Mouse (Mus musculus): ENCODE measurements around the gene Prkce.
A peak's percentile ranks its signal among the peaks of the same experiment; 100 is the strongest.

The Prkce gene

DNA sequence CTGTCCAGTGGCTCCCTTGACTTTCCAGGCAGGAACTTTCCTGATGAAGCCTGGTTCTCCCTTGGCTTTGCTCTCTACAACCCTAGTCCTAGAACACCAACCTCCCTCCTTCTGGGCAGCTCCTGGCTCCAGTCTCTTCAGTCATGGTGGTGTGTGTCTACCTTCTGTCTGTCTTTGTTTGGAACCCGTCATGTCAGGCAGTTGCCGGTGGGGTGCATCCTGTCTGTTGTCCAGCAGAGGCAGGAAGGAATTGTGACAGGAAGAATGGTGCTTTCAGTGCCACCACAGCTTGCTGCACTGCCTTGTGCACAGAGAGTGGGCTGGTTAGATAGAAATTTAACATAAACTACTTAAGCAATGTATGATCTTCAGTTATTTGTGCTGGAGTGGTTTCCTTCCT is 16.2 kb downstream of the Prkce start:
- DNase-seq = no peak

GRCm38 (mm10) chr17:86184552-86185209 is 17.1 kb downstream of the Prkce start:
- DNase-seq = no peak

DNA sequence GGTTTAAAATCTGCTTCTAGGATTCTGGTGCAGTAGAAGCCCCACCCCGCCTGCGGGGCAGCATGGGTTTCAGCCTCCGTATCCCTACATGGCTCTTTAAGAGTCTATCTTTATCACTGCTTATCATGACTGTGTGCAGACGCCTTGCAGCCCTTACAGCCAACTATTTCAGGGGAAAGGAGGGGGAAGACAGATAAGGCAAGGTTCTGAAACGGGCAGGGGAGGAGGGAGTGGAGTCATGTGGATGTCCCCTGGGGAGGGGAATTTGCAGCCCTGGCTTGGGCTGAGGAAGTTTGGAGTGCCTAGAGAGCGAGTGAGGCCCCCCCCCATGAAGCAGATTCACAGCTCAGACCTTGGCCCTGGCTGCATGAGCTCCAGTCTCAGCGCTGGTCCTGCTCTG is 18.0 kb downstream of the Prkce start:
- no peak for DNase-seq

DNA sequence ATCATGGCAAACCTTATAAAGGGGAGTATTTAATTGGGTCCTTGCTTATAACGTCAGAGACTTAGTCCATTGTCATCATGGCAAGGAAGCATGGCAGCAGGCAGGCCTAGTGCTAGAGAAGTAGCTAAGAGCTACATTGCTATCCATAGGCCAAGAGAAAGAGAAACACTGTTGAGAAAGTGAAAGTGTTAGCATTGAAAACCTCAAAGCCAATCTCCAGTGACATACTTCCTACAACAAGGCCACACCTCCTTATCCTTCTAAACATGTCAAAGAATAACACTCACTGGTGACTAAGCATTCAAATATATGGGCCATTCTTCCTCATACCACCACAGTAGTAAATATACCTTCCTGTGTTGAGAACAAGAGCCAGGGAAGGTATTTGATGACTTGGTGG is 20.2 kb downstream of the Prkce start:
- DNase-seq = no peak

GRCm38 (mm10) chr17:86193979-86194378 is 26.4 kb downstream of the Prkce start:
- no peak for DNase-seq

- no peak for DNase-seq
Observed at GRCm38 (mm10) chr17:86194921-86195320, 27.3 kb downstream of the Prkce start.

DNA sequence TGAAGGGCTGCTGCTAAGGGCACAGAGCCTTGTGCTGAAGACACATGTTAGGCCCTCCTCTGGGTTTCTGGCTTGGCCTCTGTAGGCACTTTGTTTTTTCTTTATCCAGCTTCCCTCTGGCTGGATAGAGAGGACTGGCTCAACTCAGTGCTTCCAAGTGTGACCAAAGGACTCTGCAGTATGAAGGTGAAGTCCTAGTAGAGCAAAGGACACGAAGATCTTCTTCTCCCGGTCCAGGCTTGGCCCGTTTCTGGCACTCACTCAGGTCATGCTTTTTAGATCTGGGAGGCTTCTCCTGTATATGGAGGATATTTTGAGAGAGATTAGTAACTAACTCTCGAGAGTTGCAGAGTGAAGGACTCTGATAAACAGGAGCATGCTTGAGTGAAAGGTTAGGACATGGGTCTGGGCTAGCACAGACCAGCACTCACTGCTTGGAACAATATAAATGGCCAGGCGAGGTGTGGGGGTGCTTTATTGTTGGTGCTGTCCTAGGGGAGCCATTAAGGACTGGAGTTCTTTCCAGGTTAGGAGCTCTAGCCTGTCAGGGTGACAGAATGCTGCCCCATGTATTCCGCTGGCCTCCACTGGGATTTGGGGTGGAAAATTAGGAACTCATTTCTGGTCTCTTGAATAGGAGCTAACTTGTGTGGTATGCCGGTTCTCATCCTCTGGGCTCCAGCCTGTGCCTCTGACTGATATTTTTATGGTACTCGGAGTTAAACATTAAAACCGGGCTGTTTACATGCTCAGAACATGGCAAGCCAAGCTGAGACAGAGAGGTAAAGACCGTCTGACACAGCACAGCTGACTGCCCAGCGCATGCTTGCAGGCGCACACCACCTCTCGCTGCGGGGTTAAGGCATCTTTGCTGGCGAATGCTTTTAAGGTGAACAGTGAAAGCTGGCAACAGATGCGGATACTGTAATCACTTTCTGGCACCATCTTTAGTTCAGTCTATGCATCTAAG is 31.2 kb downstream of the Prkce start:
- no peak for DNase-seq

DNA sequence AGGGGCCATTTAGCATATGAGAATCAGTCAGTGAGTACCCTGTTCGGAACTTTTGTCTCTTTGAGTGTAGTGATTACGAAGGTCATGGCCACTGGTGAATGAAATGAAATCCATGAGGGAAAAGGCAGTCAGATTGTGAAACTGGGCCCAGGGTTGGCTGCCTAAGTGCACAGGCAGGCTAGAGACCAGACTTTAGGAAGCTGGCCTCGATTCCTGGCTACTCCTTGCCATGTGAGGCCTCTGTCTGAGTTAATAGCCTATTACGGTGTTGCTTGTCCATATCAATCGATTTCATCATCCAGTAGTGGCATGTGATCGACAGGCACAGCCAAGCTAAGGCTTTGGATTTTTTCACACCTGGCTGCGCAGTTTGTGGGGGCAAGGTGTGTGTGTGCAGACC is 34.4 kb downstream of the Prkce start:
- DNase-seq = no peak

DNA sequence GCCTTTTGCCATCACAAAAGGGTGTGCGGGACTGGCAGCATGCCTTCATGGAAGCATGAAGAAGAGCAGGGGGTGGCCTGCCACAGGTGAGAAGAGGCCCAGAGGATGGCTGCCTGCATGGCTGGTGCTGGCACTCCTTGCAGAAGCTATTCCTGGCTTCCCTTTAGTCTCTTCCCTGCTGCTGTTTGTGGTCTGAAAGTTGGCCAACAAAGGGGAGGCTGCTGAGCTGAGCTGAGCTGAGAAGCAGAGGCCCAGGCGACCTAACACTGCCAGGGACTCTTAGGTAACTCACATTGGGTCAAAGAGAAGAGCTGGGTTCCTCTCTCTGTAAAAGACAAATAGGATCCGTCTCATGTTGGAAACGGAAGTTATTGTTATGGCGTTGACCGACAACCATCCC is 35.4 kb downstream of the Prkce start:
- no peak for DNase-seq

DNA sequence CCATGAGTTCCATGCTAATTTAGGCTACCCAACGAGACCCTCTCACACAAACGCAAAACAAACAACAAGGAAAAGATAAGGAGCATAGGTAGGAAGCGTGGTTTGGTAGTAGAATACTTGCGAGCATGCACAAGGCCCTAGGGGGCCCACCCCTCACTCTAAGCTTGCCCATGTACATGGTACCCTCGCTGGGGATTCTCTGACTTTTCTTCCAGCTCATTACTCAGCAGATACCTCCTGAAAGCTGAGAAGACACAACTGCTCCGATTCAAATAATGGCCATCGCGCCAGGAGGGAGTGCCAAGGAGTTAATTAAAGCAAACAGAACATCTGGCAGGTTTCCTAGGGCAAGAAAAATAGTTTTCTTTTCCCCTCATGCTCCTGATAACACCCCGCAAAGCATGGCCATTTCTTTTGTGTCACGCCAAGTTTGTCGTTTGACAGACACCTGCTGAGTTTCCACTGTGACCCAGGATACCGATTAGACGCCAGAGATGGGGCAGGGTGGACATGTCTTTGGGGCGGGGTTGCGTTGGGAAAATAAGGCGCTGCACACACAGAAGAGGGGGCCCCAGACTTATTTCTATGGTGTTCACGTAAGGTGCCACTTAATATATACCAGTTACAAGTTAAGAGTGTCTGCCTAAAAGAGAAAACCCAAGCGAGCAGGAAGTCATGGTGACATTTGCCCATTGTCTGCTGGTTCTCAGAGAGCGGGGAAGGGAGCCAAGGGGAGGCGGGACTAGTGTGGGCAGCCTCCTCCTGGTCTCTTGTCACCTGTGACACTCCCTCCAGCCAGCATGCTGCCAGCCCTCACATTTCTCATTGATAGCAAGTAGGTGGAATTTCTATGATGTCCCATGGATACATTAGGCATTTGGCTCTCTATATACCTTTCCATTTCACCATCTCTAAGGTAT is 36.2 kb downstream of the Prkce start:
- DNase-seq = peak in 1 of 2 experiments; percentile 48

DNA sequence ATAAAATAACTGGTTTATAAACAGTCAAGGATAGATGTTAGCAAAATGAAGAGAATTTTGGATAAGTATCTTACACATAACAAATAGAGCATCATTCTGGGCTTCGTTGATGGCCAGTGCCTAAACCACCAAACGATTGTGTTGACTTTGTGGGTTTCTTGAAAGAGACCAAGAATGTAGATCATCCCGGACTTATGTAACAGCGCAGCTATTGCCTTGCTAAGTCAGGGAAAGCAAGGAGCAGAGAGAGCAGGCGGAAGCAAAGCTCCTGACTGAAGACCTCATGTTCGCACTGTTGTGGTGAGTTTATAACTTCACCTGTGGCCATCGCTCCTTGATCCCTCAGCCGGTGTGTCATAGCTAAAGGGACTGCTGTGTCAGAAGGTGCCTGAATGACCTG is 38.7 kb downstream of the Prkce start:
- DNase-seq = no peak

GRCm38 (mm10) chr17:86208057-86208820 is 40.7 kb downstream of the Prkce start:
- DNase-seq = no peak

DNA sequence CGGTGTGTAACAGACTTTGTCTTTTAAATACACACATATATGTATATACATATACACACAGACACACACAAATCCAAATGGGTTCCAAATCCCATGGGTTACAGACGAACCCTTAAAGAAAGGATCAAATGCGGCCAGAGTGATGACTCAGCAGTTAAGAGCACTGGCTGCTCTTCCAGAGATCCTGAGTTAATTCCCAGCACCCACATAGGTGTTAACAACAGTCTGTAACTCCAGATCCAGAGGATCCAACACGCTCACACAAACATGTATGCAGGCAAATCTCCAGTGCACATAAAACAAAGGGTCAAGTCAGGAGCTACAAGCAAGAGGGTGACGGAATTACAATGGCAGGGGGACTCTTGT is 41.2 kb downstream of the Prkce start:
- no peak for DNase-seq

DNA sequence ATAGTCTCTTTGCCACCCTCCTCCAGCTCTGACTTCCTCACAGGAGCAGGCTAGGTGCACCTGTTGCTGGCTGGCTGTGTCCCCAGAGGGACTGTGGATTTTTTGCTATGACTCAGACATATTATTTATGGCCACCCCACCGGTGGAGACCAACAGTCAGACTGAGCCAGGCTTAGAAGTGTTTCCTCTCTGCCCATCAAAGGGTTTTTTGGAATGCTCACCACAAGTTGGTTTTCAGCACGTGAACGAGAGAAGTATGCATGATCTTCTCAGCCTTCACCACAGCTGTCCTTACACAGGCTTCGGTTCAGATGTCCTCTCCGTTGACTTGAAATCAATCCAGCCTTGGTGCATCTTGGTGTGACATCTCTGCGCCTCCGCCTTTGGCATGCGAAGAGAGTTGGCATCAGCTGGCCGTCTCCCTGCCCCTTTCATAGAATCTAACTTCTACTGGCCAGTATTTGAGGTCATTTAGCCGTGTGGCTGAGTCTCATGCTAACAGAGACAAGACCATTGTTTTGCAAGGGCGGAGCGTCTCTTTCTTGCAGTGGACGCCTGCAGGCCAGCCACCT is 42.2 kb downstream of the Prkce start:
- DNase-seq = no peak

DNA sequence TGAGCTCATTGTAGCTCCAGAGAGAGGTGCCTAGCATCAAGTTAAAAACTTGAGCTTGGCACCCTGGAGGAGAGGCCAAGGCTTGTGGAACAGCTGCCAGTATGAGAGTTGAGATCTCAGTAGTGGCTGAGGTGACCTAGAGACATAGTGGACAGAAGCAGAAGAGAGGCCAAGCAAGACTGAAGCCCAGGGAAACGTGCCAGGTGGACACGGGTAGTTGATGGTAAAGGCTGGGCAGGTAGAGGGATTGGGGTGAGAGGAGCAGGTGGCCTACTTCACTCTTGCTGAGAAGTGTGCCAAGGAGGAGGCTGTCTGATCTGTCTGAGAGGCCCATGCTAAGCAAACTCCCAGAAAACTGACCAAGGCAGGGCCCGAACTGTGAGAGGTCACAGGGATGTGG is 44.6 kb downstream of the Prkce start:
- DNase-seq = no peak

DNA sequence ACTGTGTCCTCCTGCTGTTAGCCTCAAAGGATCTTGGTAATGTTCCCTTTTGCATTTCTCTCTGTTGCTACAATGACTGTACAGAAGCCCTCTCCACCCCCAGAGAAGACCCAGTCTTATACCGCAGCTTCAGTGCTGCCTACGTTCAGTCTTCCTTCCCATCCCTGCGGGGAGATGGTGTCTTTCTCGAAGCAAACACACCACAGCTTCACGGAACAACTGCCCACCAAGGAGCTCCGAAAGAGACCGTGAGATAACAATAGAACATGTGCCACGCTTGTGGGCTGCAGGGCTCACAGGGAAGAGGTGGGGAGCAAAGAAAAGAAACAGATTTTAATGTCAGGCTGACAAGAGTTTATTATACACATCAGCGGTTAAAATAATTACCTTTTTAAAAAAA is 46.7 kb downstream of the Prkce start:
- DNase-seq = no peak

DNA sequence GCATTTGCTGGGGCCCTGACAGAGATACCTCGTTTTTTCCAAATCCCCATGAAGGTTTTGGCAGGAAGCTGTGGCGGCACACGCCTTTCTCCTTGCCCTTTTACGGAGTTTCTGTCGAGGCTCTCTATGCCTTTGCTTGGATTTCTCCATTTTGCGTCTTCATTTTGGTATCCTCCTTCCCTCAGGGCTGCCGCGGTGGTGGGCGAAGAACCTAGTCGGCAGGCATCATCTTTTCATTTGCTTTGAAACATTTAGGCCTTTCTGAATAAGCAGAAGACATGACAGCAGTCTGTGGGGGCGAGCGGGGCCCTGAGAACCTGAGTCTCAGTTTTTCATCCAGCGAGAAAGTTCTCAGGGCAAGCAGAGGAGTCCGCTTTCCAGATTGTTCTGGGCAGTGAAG is 47.2 kb downstream of the Prkce start:
- peak in 1 of 2 experiments; percentile 14 for DNase-seq

DNA sequence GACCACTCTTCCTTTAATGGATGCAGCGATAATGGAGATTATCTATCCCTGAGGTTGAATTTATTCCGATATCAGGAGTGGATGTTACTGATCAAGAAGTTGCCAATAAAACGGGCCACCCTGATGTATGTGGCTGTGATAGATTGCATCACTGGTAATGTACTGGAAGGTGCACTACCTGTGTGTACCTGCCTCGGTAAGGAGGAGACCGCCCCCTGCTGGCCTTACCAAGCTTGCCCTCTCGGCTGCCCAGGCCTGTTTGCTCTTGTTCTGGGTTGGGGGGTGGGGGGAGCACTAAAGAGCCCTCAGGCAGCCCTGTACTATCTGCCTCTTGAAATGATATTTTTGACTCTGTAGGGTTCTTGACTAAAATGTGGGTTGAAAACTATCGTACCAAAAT is 48.2 kb downstream of the Prkce start:
- DNase-seq = peak; percentile 56 to 58

GRCm38 (mm10) chr17:86217468-86217867 is 49.9 kb downstream of the Prkce start:
- peak in 1 of 2 experiments; percentile 20 for DNase-seq

- no peak for DNase-seq
Observed at GRCm38 (mm10) chr17:86218553-86218952, 51.0 kb downstream of the Prkce start.

- DNase-seq = peak in 1 of 2 experiments; percentile 20
Observed at GRCm38 (mm10) chr17:86225488-86226186, 58.1 kb downstream of the Prkce start.
